Mouse (Mus musculus) adrenal gland, postnatal 10 days (tissue): Measurements from ENCODE around the gene Mrm1. TPM values are rescaled to one million over a fixed set of nuclear protein-coding genes. Genes with fewer than 3 reads are reported as not detected.
"Not testable (repeated sequence)": the region's sequence is repeated elsewhere in the genome, so short reads cannot be mapped to it uniquely, and the experiment has no call there.

ENCODE experiments used
- DNase-seq: peaks from one replicate; pipeline ENCODE4 v3.0.0; 2021; ENCODE audit warnings: mixed read lengths
- long read RNA-seq, 2 experiments: library from polyadenylated mRNA; stranded (forward); transcript quantifications; one replicate each; pipeline ENCODE4 v2.0.0; 2021
- total RNA-seq, 2 experiments: library from RNA; stranded (reverse); gene quantifications; 2 replicates each; pipeline ENCODE4 v1.2.3; 2021

Mrm1 gene
- 10 to 100 TPM; 14.0 to 22.7 TPM for total RNA-seq
- long read RNA-seq, experiment 1, transcript Mrm1-201 (5 exons, 2,477 nt): major isoform, 18 of 26 reads
- long read RNA-seq, experiment 1, partial matches to known transcripts: 6 of 26 reads
- long read RNA-seq, experiment 1, other reads (novel, unspliced or antisense): 2 of 26 reads
- long read RNA-seq, experiment 2, transcript Mrm1-201 (5 exons, 2,477 nt): major isoform, 18 of 20 reads
- long read RNA-seq, experiment 2, partial matches to known transcripts: 0 of 20 reads
- long read RNA-seq, experiment 2, other reads (novel, unspliced or antisense): 2 of 20 reads

- peak; percentile 98 for DNase-seq
Measured at GRCm38 (mm10) chr11:84818961-84819692, at the start of gene Mrm1. Gene Mrm1, minus strand, starts transcription at chr11:84819515.

- DNase-seq: no peak
Measured at GRCm38 (mm10) chr11:84868786-84869259, 49.5 kb upstream of the Mrm1 start.

- no peak for DNase-seq
Measured at GRCm38 (mm10) chr11:84867586-84867985, 48.3 kb upstream of the Mrm1 start.

DNA sequence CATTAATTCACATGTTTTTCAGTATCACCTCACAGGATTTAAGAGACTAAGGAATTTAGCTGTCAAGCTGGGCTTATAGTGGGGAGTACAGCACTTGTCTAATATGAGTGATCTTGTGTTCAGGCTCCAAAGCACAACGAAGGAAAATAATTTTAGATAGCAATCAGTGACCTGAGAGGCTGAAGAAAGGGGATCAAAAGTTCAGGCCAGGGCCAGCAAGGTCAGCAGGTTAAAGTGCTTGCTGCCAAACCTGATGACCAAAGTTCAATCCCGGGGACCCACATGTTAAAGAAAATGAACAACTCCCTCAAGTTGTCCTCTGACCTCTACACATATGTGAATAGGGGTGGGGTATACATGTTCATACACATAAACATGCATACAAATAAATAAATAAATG is 46.0 kb upstream of the Mrm1 start:
- DNase-seq: no peak

DNA sequence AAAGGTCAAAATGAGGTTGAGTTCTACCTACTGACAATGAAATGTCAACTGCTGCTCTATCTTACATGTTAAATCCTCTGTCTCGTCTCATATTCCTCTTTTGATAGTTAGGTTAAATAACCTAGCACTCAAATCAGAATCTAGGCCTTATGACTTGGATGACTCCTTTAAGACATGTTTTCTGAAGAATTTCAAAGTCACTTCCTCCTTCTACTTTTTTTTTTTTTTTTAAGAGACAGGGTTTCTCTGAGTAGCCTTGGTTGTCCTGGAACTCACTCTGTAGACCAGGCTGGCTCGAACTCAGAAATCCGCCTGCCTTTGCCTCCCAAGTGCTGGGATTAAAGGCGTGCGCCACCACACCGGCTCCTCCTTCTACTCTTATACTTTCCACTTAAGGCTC is 36.0 kb upstream of the Mrm1 start:
- no peak for DNase-seq

- peak; percentile 40 for DNase-seq
Measured at GRCm38 (mm10) chr11:84847475-84848090, 28.3 kb upstream of the Mrm1 start.

DNA sequence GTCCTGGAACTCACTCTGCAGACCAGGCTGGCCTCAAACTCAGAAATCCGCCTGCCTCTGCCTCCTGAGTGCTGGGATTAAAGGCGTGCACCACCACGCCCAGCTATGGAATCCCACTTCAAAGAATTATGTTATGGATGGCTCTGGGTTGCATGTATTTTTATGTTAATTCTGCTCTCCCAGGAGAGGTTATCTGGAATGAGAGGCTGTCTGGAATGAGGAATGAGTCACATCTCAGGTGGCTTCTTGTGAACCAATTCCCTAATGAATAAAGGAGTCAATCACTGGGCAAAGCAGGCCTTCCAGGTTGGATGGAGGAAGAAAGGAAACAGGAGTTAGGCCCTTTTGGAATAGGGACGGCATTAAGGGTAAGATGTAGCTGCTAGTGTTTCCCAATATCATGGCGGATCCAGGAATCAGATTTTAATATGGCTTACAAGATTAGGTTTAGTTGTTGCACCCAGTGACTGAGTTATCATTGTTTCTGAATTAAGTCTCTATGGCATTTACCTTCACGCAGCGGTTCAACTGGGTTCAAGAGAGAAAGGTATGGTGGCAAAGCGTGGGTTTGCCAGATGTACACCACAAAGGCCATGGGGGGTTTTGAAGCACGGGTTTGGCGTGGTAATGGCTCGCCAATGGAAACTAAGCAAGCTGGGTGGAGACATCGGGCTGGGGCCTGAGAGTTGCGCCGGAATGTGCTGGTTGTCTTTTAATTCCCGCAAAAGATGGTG is 27.6 kb upstream of the Mrm1 start:
- no peak for DNase-seq

GRCm38 (mm10) chr11:84839330-84839729 is 20.0 kb upstream of the Mrm1 start:
- no peak for DNase-seq

DNA sequence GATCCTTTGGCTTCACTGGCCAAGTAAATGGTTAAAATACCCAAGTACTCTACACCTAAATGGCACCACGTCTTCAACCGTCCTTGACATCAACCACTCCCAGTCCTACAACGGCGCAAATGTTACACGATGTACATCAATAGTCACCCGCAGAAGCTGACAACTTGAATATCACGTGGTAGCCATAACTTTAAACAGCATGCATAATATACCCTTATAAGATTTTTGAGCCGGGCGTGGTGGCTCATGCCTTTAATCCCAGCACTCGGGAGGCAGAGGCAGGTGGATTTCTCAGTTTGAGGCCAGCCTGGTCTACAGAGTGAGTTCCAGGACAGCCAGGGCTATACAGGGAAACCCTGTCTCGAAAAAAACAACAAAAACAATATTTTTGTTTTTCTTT is 10.2 kb upstream of the Mrm1 start:
- DNase-seq: not testable (repeated sequence)

GRCm38 (mm10) chr11:84828516-84829399 is 9.4 kb upstream of the Mrm1 start, which contains the start of gene Dhrs11:
Gene Dhrs11, minus strand, starts transcription at chr11:84828994.
- DNase-seq: peak; percentile 98

GRCm38 (mm10) chr11:84827901-84828503 is 8.7 kb upstream of the Mrm1 start:
- DNase-seq: peak; percentile 33

GRCm38 (mm10) chr11:84827492-84827891 is 8.2 kb upstream of the Mrm1 start:
- no peak for DNase-seq

DNA sequence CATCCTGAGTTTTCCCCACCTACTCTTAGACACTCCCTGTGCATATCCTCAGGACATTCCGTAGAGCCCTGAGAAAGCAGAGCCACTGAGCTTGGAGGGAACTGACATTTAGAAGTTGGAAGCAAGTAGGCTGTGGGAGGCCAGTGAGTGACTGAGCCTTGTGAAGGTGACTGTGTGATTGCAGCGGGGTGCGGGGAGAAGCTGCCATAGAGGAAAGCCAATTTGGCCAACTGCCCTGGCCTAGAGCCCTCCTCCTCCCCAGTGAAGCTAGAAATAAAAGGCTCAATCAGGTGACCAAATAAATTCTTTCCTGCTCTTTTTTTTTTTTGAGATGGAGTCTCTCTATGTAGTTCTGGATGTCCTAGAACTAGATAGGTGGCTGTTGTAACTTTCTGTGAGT is 6.9 kb upstream of the Mrm1 start:
- DNase-seq: peak; percentile 90

- no peak for DNase-seq
Measured at GRCm38 (mm10) chr11:84825261-84825807, 6.0 kb upstream of the Mrm1 start.

- peak; percentile 30 for DNase-seq
Measured at GRCm38 (mm10) chr11:84823484-84823897, 4.2 kb upstream of the Mrm1 start.

DNA sequence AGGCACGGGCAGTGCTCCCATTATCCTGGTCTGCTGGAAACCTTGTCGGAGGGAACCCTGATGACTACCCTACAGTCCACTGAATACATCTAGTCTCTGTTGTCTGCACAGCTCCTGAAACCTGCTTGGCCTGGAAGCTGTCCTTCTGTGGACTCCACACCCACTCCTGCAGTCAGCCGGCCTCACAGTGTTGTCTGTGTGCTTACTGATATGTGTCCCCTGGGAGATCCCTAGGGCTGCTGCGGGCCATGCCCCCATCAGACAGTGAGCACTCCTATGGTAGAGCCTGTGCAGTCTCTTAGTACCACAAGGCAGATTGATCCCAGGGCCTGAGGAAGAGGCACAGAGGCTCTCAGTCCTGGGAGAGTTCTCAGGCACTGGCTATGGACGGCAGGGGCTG is 3.2 kb upstream of the Mrm1 start:
- DNase-seq: no peak

DNA sequence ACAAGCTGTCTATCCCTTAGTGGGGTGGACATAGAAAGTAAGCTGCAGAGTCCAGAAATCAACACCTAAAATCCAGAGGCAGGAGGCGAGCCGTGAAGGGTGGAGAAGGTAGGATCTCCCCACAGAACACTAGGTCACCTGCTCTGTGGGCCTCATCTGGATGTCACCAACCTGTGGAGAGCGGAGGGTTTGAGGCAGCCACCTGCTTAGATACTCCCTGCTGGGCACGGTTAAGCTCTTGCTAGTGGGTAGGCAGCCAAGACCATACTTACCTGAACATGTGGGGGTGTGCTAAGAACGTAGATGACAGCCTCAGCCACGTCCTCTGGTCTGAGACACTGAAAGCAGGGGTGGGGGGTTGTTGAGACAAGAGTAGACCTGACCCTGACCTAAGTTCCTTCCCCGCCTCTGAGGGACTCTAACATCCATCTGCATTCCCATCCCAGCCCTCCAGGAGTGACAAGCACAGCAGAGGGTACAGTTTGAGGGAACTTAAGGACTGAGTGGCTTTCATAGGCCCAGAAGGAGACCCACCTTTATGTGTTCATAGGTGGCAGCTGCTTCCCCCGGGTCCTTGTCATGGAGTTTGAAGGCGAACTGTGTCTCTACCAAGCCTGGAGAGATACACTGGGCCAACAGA is 1.9 kb upstream of the Mrm1 start:
- DNase-seq: no peak

GRCm38 (mm10) chr11:84818085-84818960 is 992 bp downstream of the Mrm1 start:
- peak; percentile 86 for DNase-seq

- DNase-seq: peak; percentile 37
Measured at GRCm38 (mm10) chr11:84817362-84817761, 2.0 kb downstream of the Mrm1 start.
